Mouse (Mus musculus) mouse embryonic stem cell (cell line): ENCODE results near the gene Haao.

Source experiments
- in situ Hi-C, 2 experiments: fragments of 300-500 bp; cut with MboI; formaldehyde crosslinking; loops; 1 replicate in 1 of 2; 3 replicates in 1 of 2; pipeline ENCODE4 v1.14.3; 2019 to 2020; ENCODE audit warnings: low sequenced_read_pairs in 2 of 2, low pct_unique_long_range_greater_than_20kb in 1 of 2, mixed read lengths in 1 of 2; ENCODE audit not compliant: unreplicated experiment in 1 of 2

Gene Haao

DNA sequence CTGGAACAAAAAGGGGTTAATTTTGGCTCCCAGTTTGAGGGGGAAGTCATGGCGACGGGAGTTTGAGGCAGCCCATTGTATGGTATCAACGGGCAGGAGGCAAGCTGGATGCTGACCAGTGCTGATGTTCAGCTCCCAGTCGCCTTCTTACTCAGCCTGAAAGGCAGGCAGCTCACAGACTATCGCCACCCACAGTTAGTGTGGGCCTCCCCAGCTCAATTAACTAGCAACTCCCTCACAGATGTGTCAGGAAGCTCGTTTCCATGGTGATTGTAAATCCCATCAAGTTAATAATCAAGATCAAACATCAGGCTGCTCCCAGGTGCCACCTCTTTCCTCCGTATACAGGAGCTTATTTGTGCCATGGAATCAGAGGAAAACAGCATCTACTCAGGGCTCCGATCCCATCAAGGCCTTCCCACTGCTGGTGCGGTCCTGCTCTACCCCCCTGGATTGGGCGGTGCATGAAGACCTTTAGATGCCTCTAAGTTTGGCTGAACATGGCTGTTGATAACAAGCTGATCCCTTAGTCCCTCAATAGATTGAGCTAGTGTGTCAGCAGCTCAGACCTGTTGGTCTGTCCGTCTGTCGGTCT, 1.4 kb upstream of the Haao start:
- in situ Hi-C loops = loop anchor here (25.0 kb wide), 2 partner anchors 587 to 812 kb away; no protein-coding TSS in a partner anchor

DNA sequence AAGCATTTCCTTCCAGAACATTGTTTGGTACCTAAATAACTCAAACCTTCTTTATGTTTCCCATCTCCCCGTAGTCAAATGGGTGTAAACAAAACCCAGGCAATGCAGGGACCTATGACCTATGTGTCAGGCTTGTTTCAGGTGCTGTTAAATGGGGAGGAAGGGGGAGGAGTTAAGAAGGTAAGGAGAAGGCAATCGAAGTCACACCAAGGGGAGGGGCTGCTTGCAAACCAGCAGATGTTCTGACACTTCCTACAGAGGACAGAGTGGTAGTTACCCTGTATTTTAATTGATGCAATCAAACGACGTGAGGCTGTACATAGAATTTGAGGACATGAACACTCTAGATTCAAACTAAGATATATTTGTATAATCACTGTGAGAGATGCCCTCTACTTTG, 719 bp upstream of the Haao start:
- in situ Hi-C loops = loop anchor here (25.0 kb wide), 2 partner anchors 586 to 811 kb away; no protein-coding TSS in a partner anchor

DNA sequence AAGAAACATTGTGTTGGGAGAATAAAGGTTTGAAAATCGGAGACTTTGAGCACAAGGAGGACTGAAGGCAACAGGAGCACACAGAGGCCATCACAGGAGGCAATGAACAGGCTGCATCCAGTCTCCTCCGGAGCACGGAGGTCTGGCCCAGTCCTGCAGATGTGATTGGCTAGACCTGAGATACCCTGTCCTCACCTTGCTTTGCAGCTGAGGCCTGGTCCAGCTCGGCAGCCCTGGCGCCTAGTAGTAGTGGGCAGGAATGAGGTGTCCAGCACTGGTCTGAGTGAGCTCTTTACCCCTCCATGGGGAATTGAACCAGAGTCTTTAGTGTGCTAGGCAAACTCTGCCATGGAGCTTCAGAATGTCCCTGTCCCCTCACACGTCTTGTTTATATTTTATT, 663 bp downstream of the Haao start:
- in situ Hi-C loops = loop anchor here (25.0 kb wide), 2 partner anchors 585 to 810 kb away; no protein-coding TSS in a partner anchor

DNA sequence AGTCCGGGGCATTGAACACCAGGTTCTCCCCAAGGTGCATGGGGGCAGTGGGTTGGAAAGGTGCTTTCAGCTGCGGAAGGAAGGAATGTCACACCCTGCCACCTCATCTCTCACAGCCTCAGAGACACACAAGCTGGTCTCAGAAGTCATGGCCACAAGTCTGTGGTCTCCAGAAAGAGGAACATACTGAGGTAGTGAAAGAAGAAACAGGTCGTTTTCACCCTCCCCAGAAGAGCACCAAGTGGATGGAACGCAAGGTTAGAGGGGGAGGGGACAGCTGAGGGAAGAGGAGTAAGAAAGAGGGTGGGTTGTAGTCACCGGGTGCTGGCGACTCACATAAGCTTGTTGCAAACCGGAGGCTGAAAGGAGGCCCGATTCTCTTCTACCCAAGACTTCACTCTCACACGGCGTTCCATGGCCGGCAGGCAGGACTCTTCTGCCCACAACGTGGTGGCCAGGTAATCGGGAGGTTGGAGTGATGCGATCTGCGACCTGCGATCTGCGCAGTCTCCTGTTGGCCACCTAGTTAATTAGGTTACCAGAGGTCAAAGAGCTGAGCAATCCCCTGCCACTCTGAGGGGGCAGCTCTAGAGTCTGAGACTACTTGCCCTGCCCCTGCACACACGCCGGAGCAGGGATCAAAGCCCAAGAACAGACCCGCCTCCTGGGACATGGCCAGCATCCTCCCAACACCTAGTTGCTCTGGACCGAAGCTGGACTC, 1.3 kb downstream of the Haao start:
- in situ Hi-C loops = loop anchor here (25.0 kb wide), 2 partner anchors 584 to 809 kb away; no protein-coding TSS in a partner anchor

DNA sequence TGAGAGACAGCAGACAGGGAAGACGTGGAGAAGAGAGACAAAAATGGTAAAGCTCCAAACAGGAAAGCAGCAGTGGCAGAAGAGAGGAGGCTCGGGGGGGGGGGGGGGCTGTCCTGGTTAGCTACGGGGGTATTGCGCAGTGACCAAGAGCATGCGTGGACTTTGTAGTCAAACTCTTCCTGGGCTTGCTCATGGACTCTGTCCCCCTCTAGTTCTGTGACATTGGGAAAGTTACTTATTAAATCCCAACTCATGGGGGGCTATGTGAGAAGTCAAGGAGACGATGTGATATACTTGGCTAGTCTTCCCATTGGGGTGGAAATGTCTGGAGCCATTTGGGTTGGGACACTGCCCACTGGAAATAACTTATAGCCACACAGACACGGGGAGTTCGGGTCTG, 2.2 kb downstream of the Haao start:
- in situ Hi-C loops = loop anchor here (25.0 kb wide), 2 partner anchors 583 to 808 kb away; no protein-coding TSS in a partner anchor

DNA sequence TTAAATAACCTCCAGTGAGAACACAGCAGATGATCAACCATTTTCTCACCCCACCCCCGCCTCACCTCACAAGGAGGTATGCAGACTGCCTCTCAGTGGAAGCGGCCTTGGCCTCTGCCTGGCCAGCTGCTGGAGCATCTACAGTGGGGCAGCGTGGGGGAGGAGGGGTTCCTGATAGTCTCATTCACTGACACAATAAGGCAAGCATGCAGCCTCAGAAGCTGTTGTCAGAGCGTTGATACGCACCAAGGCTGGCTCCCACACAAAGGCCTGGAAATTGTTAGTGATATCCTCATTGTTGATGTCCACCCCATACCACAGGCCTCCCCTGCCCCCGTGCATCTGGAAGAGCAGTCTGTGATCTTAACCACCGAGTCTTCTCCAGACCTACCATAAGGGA, 4.0 kb downstream of the Haao start:
- in situ Hi-C loops = loop anchor here (25.0 kb wide), 2 partner anchors 581 to 806 kb away; no protein-coding TSS in a partner anchor

DNA sequence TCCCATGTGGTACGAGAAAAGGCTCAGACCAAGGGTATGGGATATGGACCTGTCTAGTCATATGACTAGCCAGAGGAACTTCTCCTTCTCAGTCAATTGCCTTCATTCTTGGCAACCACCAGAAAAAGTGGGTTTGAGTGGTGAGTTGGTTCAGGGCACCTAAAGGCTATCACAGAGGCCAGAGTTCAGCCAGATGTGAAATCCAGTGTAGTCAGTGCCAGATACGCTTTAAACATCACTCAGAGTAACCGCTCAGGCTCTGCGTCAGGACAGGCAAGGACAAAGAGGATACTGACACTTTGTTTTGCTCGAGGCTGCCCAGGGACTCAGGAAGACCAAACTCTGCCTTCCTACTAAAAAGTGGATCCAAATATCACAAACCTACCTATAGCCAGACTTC, 6.8 kb downstream of the Haao start:
- in situ Hi-C loops = loop anchor here (25.0 kb wide), 2 partner anchors 579 to 804 kb away; no protein-coding TSS in a partner anchor

DNA sequence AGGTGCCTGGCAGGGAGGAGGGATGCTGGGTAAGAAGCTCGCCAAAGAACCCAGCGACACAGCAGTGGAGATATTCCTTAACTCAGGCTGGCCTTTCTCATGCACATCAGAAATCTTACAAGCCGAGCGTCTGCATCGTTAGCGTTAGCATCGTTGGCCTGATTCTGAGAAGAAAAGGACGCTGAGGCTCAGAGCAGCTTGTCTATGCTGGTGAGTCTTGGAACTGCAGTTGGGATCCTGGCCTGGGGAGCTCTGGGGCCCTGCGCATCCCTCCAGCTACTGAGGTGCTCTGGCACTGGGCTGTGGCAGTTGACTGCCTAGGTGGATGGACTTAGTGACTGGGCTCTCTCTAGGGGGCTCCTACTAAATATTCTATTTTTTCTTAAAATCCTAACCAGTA, 8.6 kb downstream of the Haao start:
- in situ Hi-C loops = loop anchor here (25.0 kb wide), 2 partner anchors 577 to 802 kb away; no protein-coding TSS in a partner anchor

DNA sequence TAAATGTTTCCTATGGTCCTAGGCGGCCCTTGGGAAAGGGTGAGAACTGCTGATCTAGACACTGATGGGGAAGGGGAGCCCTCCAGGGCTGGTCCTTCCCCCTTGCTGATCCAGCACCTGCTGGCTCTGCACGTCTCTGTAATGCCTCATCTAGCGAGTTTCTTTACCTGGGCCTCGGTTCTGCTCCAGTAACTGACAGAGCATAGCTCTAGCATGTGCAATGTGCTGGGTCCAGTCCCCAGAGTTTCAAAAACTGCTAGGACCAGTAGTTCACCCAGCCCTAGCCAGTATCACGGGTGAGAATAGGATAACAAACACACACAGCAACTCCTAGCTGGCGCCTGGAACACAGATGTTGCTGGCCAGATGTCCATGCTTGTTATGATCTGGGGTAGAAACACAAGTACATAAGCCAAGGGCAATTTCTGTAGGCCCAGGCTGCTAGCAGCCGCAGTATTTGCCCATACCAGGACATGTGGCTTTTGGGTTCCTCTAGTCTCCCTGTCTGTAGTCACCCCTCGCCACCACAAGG, 10.0 kb downstream of the Haao start:
- in situ Hi-C loops = loop anchor here (25.0 kb wide), 2 partner anchors 575 to 800 kb away; no protein-coding TSS in a partner anchor

DNA sequence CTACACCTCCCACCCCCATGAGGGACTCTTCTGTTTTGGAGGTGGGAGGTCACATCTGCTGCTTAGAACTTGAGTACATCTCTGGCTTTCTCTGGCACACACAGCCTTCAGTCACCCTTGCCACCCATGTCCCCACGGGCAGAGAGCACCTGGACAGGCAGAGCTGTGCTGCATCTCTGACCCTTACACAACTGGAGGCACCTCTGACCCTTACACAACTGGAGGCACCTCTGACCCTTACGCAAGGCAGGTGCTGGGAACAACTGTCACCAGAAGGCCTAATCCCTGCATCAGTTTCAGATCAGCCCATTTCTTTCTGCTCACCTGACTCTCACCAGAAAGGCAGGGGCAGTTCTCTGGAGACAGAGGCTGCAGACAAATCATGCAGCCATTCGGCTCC, 11.7 kb downstream of the Haao start:
- in situ Hi-C loops = loop anchor here (25.0 kb wide), 2 partner anchors 574 to 799 kb away; no protein-coding TSS in a partner anchor

DNA sequence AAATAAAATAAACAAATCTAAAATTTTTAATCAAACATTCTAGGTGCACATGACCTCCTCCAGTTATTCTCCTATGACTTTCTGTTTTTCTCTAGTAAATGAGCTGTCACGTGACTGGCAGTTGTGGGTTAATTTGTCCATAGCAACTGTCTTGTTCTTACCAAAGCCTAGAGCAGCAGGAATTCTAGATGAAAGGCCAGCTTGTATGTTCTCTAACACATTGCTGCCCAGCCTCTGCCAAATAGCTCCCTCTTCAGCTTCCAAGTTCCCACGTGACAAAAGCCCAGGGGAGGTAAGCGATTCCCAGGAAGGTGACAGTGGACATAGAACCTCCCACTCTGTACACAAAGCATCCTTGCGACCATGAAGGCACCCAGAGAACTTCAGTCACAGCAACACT, 13.6 kb downstream of the Haao start:
- in situ Hi-C loops = loop anchor here (25.0 kb wide), 2 partner anchors 572 to 797 kb away; no protein-coding TSS in a partner anchor

DNA sequence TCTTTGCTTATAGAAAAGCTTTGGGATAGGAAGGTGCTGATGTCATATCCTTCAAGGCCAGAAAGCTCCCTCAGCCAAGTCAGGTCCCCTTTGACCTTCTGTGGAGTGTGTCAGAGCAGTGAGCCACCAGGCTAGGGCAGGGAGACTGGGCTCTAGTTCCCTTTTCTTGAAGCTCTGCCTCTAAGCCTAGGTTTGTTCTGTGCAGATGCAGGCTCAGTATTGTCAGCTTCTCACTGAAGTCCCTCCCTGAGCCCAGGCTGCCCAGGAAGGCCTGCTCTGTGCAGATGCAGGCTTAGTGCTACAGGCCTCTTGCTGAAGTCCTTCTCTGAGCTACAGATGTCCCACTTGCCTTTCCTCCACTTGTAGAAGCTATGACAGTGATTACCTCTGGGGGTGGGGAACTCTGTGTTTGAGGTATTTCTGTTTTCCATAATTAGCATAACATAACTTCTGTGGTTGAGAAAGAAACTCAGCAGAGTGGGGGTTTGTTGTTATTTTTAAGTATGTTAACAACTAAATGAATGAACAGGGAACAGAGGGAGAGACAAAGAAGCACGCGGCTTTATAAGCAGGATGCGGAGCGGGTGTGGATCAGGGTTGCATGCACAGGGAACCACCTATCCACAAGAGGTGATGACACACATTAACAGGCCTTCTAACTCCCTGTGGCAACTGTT, 17.0 kb downstream of the Haao start:
- in situ Hi-C loops = loop anchor here (25.0 kb wide), 2 partner anchors 568 to 793 kb away; no protein-coding TSS in a partner anchor

DNA sequence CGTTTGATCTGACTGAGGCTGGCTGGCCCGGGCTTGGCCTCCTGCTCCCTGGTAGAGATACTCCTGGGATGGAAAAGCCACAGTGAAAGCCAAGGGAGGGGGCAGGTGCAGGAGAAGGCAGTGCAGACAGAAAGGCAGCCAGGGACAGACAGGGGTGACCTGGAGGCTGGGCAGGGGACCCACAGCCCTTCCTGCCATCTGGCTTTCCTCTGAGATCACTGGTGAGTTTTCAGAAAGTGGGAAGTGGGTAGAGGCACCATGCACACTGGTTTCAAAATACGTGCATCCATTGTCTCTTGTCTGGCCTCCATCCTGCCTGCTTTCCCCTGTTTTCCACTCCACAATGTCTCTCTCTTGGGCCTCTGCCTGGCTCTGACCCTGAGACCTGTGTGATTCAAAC, 18.4 kb downstream of the Haao start:
- in situ Hi-C loops = loop anchor here (25.0 kb wide), 2 partner anchors 567 to 792 kb away; no protein-coding TSS in a partner anchor

DNA sequence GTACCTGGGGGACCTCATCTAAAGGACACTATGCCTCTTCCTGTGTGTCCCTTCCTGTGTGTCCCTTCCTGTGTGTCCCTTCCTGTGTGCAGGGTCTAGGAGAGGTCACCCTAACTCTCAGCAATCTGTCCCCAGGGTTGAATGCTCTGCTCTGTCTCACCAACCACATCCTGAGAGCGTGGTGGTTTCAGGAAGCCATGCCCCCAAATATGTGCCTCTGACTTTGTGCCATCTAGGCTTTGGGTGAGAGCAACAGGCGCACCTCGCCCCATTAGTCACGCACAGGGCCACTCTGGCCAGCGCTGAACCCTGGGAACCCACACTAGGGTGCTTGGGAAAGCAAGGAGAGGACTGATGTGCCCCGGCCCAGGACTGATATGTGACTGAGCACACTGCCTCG, 23.9 kb downstream of the Haao start:
- in situ Hi-C loops = no loop called here

DNA sequence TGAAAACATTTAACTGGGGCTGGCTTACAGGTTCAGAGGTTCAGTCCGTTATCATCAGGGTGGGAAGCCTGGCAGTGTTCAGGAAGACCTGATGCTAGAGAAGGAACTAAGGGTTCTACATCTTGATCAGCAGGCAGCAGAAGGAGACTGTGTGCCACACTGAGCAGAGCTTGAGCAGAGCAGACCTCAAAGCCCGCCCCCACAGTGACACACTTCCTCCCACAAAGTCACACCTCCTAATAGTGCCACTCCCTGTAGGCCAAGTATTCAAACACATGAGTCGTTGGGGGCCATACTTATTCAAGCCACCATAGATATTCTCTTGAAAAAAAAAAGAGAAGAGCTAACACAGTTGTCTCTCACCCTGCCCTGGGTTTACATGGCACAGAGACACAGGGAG, 25.9 kb downstream of the Haao start:
- in situ Hi-C loops = no loop called here

DNA sequence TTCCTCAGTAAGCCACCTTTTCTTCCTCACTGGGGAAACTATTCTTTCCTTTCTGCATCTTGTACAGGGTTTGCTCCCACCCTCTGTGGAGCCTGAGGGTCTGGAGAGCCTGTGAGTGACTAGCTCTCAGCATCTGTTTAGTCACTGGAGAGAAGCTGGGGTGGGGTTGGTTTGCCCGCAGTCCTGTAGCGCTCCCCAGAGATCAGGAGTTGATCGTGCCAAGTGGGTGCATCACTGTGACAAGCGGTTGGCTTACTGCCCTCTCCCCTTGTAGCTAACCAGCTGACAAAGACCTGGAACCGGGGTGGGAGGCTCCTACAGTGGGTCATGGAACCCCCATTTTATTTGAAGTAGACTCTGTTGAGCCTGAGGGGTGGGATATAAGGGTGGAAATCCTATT, 27.1 kb downstream of the Haao start:
- in situ Hi-C loops = no loop called here

DNA sequence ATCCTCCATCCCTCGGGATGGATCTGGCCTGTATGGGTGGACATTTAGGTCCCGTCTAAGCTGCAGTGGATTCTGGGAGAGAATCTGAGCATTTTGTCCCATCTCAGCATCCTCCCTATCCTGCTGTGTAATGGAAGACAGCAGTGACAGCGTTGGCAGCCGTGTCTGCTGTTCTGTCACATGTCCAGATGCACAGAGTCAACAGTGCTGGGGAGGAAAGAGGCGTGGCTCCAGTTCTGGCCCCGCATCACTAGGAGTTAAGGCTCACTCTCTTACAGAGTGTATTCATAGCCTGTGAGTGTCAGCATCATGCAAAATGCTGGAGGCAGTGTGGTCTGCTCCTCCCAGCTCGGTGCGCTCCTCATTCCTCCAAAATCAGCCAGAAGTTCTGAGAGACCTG, 28.3 kb downstream of the Haao start:
- in situ Hi-C loops = no loop called here

DNA sequence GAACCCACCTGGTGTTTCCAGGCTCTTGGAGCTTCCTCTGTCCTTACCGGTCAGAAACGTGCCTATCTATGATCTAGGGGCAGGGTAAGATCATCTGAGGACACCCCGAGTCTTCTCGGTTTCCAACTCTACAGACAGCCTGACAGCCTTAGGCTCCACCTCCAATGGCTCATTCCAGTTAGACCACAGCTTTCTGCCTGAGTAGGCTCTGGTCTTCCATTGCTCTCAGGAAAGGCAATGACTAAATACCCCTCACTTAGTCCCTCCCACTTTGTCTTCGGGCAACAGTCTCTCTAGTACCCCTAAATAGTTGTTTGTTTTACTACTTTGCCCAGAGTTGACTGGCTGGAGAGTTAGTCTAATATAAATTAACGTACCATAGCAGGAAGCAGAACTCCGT, 30.8 kb downstream of the Haao start:
- in situ Hi-C loops = no loop called here

DNA sequence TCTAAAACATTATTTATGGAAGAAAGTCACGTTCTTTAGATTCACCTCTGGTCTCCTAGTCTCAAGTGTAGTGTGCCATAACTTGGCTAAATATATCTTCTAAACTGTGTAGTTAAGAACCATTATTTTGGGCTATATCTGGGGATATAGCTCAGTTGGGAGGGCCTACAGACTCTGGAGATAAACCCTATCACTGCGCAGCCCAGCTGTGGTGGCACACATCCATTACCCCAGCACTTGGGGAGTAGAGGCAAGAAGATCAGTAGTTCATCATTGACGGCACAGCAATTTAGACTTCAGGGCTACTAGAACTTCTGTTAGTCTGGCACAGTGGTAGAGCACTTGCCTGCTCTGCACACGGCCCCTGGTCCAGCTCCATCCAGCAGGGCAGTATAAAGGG, 34.7 kb downstream of the Haao start:
- in situ Hi-C loops = no loop called here
